Mouse (Mus musculus) cerebellum, postnatal 10 days (tissue): ENCODE results near the gene Fryl.

Experiments
- DNase-seq, 2 experiments: peaks; one replicate each; pipeline ENCODE4 v3.0.0; 2021; ENCODE audit warnings: mixed read lengths in 2 of 2

The Fryl gene

GRCm38 (mm10) chr5:73191765-73192164 lies 64.7 kb downstream of the Fryl start:
- no peak for DNase-seq

GRCm38 (mm10) chr5:73190164-73190563 lies 66.3 kb downstream of the Fryl start:
- DNase-seq: no peak

DNA sequence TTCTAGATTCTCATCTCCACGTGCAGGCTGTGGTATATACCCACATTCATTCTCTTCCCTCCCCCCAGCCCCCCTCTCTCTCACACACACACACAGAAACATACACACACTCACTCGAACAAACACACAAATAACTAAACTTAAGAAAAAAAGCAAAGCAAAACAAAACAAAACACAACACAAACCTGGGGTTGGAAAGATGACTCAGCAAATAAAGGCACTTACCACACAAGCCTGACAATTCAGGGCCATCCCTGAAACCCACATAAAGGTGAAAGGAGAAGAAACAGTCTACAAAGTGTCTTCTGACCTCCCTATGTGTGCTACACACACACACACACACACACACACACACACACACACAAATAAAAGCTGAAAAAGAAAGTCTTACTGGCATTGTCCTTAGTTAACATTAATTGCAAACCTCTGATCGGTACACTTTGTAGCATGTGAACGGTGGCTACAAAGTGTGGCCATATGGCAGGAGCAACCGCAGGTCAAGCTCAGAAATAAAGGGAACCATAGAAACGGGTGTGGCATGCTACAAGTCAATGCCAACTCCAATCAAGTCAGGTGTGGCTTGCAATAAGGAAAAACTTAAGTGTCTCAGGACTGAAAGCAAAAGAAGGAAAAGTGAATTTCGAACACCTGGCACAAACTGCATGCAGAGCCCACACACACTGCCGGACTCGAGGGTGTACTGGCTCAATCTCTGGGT lies 66.8 kb downstream of the Fryl start:
- no peak for DNase-seq

GRCm38 (mm10) chr5:73188576-73188975 lies 67.8 kb downstream of the Fryl start:
- no peak for DNase-seq

- no peak for DNase-seq
These were observed 68.3 kb downstream of the Fryl start for GRCm38 (mm10) chr5:73188164-73188563.

DNA sequence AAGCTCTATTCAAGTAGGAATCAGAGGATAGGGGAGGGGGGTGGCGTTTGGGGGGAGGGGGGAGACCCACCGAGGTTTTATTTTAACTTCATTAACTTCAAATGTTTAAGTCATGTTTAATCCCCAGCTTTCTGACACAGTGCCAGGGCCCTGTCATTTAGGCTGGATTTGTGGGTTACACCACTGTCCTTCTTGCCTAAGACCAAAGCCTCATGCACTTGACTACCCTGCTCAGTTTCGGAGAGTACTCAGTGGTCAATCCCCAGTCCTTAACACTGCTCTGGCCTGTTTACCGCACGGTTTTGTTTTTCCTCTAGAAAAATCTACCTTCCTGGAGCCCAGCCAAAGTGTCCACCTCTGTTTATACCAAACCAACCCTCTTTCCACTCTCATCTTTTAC lies 69.5 kb downstream of the Fryl start:
- DNase-seq: no peak

- DNase-seq: no peak
These were observed 71.0 kb downstream of the Fryl start for GRCm38 (mm10) chr5:73185424-73185823.

DNA sequence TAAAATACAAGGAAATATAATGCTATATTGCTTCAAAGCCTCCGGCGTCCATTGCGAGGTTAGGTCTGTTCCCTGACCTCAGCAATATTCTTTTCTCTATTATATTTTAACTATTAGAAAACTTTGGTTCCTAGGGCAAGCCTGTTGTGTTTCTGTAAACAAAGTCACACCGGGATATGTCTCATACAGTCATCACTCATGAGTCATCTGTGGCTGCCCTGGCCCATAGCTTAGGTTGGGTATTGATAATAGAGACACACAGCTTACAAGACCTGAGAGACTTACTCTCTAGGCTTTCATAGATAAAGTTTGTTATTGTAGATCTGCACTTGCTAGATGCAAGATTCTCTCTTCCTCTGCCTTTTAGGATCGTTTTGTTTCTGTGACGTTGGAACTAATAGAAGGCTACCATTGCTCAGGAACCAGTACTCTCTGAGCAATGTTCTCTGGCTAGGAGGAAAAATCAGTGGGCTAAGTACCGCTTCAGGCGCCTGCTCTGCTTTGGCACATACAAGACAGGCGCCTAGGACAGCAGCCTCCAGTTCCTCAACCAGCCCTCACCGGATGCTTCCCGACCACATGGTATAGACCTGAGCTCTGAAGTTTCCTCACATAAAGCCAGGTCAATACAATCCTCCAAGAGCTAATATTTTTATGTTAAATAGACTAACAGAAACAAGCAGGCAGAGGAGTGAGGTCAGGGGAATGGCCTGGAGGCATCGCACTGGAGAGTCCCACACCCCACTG lies 73.5 kb downstream of the Fryl start:
- no peak for DNase-seq

- no peak for DNase-seq
These were observed 74.2 kb downstream of the Fryl start for GRCm38 (mm10) chr5:73182191-73182590.

GRCm38 (mm10) chr5:73176294-73176693 lies 80.1 kb downstream of the Fryl start:
- no peak for DNase-seq

DNA sequence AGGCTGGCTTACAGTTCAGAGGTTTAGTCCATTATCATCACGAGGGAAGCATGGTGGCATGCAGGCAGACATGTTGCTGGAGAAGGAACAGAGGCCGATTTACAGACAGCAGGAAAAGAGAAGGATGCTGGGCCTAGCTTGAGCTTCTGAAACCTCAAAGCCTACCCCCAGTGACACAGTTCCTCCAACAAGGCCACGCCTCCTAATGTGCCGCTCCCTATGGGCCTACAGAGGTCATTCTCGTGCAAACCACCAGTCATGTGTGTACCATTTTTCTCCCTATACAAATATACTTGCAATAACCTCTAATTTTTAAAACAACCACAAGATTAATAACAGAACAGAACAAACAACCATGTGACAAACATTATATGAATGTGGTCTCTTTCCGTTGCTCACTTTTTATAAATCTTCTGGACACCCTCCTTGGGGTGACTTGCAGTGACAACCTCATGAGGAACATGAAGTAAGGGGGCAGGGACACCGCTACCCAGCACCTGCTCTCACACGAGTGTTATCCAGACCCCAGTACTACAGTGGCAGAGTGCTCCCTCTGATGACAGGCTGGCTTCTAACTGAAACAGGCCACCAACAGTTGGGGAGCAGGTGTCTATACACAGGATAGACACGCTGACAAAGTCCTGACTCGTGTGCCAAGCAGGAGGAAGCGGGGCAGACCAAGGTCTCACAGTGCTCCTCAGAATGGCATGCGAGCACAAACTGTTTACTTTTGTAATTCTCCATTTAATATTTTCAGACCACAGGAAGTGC lies 80.9 kb downstream of the Fryl start:
- DNase-seq: no peak

DNA sequence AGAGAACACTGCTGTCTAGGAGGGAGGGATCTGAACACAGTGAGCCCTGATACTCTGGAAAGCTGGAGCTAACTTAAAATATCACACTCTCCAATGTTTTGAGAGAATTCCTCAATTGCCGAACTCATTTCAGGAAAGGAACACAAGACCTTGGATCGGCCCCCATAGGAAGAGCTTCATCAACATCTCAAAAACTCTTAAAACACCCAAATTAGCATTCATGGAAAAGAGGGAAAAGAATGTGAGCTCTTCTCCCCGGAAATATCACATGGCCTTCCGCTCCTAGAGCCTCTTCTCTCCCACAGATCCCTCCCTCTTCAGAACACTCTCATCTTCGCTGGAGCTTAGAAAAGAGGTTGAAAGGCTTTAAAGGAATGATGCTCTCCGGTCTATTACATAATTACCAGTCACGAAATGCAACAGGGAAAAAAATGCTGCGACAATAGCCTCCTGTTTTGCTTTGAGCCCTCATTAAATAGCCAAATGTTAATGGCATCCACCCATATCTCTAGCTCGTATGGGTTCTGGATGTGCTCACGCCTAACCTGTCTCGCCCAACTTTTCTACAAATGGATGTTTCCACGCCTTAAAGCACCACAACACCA lies 84.4 kb downstream of the Fryl start:
- DNase-seq: no peak

GRCm38 (mm10) chr5:73171203-73171602 lies 85.2 kb downstream of the Fryl start:
- peak; percentile 39 to 50 for DNase-seq

GRCm38 (mm10) chr5:73168769-73169272 lies 87.6 kb downstream of the Fryl start:
- no peak for DNase-seq

- DNase-seq: peak; percentile 67 to 76
These were observed 88.2 kb downstream of the Fryl start for GRCm38 (mm10) chr5:73167976-73168768.

DNA sequence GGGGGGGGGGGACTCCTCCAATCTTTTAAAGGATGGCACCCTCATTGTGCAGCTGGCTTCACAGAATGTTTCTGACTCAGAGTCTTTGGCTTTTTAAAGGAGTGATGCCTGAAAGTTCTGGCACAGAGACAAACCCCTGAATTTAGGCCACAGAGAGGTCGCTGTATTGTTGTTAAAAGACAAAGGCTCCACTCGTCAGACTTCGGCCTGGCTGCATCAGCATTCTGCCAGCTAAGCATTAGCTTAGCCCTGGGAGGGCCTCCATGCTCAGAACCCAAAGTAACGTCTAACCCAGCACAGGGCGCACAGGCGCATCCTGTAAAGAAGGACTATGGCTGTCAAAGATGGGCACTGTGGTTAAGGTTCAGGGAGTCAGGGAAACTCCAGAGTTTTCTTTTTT lies 92.4 kb downstream of the Fryl start:
- no peak for DNase-seq

DNA sequence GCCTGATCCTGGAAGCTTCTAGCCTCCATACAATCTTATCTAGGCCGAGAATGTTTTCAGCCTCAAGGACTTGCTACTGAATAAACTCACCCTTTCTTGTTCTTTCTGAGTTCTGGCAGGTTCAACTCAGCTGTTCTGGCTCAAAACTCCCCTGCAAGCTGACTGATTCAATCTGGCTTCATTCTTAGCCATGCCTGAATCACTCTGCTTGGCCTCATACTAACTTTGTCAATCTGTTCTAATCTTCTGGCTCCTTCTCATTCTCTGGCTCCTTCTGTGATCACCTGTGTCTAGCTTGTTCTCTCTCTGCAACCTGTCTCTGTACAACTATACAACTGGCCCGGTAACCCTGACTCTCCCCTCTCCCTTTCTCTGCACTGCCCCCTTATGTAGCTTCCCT lies 93.9 kb downstream of the Fryl start:
- DNase-seq: peak in 1 of 2 experiments; percentile 18

DNA sequence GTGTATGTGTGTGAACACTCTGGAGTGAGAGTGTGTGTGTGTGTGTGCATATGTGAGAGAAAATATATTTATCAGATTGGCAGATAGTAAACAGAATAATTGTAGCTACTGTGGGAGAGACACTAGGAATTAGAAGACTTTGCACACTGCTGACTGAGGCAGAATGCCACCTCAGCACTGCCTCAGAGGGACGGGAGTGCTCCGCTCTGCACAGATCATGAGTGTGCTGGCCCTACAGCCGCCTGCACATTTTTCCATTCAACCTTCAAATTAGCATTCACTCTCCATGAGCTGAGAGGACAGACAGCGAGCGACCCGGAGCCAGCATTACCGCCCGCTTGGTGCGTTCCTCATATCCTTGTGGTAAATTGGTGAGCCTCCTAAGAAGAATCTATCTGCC lies 96.0 kb downstream of the Fryl start:
- no peak for DNase-seq

DNA sequence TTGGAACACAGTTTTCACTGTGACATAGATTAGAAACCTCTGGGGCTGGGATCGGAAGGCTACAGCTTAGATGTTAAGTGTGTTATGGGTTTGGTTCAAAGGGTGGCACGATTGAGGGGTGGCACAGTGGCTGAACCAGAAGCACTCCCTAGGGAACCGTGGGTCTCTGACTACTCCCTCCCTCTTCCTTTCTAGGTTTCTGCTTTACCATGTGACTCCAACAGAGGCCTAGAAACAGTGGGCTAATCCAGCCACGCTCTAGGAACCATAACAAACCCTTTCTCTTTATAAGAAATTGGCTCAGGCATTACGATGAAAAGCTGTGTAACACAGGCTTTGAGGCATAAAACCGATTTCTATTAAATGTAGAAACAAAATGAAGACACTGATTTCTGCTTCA lies 98.9 kb downstream of the Fryl start:
- DNase-seq: no peak

- no peak for DNase-seq
These were observed 99.4 kb downstream of the Fryl start for GRCm38 (mm10) chr5:73157009-73157408.

DNA sequence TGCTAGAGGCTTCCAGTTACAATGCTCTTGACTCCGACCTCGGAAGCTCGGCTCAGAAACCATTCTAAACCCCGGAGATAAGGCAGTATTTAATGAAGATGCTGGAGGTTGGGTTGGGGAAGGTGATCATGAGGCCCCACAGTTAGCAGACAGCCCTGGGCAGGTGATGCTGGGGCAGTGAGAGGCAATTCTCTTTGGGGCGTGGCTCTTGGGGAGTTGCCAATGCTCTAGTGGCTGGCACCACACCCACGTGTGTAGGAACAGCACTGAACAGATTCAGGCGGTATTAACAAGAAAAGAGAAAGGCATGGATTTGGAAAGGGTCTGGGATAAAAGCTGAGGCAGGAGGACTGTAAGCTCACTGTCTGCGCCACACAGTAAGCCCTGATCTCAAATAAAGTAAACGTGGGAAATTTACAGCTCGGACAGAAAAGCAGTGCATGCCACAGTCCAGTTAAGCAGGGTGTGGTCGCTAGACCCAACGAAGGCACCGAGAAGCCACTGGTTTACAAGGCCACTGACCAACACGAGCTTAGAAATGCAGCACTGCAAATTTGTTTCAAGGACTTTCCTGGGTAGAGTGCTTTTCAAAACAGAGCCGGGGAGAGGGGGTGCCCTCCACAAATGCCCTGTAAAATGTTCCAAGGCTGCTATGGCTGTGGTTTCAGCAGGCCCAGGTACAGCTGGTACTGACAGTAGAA lies 100.0 kb downstream of the Fryl start:
- DNase-seq: no peak
